Mouse (Mus musculus) right cerebral cortex, adult 2 months (tissue): Measurements from ENCODE around the gene Bmp2k.
A peak's percentile ranks its signal among the peaks of the same experiment; 100 is the strongest.

Source experiments
- DNase-seq, 2 experiments: peaks; one replicate each; pipeline ENCODE4 v3.0.0; 2021 to 2022; ENCODE audit warnings: low spot score in 2 of 2

The Bmp2k gene

DNA sequence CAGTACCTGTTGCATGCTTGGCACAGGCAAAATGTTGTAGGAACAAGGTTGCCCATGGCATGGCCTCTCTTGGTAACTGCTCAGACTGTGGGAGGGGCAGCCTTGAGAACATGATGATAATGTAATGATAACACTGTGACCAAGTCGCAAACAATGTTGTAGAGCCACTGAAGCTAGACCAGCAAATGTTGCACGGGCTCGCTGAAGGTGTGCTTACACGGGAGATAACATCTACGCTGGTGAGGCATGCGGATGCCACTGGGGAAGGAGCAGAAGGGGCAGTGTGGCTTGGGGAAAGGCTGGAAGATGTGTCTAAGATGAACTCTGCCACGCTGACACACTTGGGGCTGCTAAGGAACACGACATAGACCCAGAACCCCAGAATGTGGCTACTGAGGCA is 102.5 kb downstream of the Bmp2k start:
- DNase-seq, result no peak

DNA sequence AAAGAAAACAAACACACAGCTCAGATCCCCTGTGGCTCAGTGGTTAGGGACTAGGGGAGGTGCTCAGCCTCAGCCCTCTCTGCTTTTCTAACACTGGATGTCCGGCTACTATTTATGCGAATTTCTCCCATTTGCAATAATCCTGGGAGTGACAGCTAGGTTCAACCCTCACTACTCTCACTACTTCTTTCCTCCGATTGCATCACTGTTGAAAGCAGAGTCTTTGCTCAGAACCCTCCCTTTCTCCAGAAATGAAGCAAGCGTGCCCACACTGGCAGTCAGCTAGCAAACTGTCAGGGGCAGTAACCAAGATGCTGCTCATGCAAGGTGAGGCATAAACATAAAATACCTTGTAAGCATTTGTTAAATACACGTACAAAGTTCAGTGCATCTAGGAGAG is 110.8 kb downstream of the Bmp2k start:
- no peak for DNase-seq

DNA sequence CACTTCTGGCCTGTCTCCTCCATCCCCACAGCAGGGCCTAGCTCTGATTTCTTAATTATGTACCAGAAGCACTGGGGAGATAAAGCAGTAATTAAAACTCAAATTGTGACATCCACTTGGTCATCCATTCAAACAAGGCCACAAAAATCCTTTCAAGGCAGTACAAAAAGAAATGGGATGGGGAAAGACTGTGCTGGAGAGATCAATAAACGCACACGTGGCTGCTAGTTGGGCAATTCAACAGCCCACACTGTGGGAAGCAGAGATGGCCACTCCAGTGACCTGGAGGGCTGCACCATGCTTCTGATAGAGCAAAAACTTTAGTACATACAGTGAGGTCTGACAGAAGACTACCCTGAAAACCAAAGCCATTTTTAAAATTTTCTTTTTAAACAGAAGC is 112.6 kb downstream of the Bmp2k start:
- no peak for DNase-seq

GRCm38 (mm10) chr5:97110697-97111096 is 113.2 kb downstream of the Bmp2k start:
- DNase-seq, result peak; percentile 23 to 52

- peak; percentile 97 to 99 for DNase-seq
These were observed 113.9 kb downstream of the Bmp2k start, which contains the start of gene Paqr3 for GRCm38 (mm10) chr5:97111207-97111910. Gene Paqr3 (minus strand): TSS chr5:97111596.

DNA sequence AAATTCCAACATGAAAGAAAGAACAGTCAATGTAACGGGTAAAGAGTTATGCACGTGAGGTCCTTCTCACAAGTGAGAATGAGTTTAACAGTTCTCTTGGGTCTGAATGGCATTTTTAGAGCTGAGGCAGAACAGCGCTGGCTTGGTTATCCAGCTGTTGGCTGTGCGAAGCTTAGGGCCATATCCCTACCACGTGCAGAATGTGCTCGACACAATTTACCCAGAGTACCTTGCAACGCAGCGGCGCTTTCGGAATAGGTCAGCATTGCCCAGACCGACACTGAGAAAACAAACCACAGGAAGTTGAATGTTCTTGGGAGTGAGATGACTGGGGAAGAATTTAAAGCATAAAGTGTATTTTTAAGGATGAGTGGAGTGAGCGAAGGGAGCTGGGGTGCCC is 127.5 kb downstream of the Bmp2k start:
- no peak for DNase-seq

DNA sequence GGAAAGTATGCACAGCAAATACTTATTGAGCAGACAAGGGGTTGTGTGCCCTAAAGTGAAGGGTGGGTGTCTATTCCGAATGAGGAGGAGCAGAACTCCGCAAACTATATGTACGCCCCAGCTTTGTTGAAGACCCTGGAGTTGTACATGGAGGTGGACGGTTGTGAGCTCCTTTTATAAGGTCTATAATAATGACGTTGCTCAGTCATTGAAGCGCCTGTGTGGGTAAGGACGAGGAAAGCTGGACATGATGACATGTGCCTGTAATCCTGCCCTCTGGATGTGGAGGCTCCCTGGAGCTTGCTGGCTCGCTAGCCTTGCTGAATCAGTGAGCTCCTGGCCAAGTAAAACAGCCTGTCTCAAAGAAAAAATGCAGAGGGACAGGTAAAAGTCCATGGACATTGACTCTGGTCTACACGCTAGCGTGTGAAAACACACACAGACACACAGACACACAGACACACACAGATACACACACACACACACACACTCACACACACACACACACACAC is 128.0 kb downstream of the Bmp2k start:
- no peak for DNase-seq

DNA sequence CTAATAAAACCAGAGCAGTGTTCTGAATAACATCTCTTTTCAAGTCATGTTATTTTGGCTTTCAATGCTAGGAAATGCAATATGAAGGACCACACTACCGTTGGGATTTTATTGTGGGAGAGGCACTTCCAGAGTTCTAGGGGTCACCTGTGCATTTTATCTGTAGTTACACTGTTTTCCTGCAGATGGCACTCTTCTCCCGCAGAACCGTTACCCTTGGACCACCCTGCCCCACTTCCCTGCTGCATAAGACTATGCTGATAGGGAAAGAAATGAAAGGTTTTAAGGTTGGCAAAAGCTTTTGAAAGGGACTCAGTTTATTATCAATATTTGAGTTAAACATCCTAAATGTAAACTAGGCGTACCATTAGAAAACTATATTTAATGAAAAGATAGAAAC is 128.5 kb downstream of the Bmp2k start:
- peak in 1 of 2 experiments; percentile 55 for DNase-seq

- DNase-seq, result no peak
These were observed 129.8 kb downstream of the Bmp2k start for GRCm38 (mm10) chr5:97127284-97127683.

- peak; percentile 81 to 86 for DNase-seq
These were observed 131.0 kb downstream of the Bmp2k start for GRCm38 (mm10) chr5:97128242-97129226.

DNA sequence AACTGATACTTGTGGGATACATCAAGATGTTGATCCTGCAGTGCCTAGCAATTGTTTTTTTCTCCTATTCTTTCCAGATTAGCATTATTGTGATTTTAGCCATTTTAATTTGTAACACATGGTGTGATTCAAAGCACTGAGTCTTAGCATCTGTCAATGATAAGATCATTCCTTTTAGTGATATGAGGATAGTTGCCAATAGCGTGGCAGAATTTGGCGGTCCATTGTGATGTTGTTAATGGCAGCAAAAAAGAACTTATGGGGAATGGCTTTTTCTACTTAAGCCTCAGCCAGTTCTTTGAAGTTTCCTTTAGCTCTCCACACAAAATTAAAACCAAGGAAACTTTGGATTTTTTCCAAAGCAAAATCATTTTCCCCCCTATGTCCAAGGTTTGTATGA is 132.1 kb downstream of the Bmp2k start:
- DNase-seq, result no peak

GRCm38 (mm10) chr5:97135331-97135730 is 137.8 kb downstream of the Bmp2k start:
- DNase-seq, result no peak
